Mouse (Mus musculus): ENCODE measurements around the gene Uap1. TPM values are rescaled to one million over a fixed set of nuclear protein-coding genes. Genes with fewer than 3 reads are reported as not detected.

Gene Uap1
- polyA plus RNA-seq, 1 experiment from 2014 or later: 58.9 TPM

DNA sequence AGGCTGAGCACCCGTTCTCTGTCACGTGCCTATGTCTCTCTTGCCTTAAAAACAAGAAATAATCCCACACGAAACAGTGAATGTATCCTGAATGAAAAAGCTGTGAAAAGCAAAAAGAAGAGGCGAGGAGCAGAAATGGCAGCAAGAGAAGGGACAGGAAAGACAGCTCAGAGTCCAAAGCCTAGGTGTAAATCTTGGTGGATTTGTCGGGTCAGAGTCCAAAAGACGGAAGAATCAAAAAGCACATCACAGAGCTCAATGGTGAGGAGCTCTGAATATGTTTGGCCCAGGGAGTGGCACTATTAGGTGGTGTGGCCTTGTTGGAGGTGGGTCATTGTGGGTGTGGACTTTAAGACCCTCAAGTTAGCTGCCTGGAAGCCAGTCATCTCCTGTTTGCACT is 31.6 kb upstream of the Uap1 start:
- no peak for ATAC-seq (ENCODE audit: insufficient read depth, low FRiP score)
- no peak overlapping the region for H3K9ac ChIP-seq (ENCODE audit: low read length)
- no peaks in the 10 kb centered on the region for H3K9me3 ChIP-seq (replicated peaks; ENCODE audit: control insufficient read depth, low read length)
- 93% methylated on average over 6 of the region's 6 CpGs for WGBS
- H3K36me3 ChIP-seq (ENCODE audit: control insufficient read depth, insufficient read depth, low read length): peaks cover 32% of the 10 kb centered on the region
- H3K4me3 ChIP-seq (replicated peaks; ENCODE audit: low read length): no peak overlapping the region
- no peak overlapping the region for H3K27ac ChIP-seq (ENCODE audit: low read length)
- H3K4me2 ChIP-seq (ENCODE audit: low read depth, low read length): no peak overlapping the region
- no peaks in the 10 kb centered on the region for H3K27me3 ChIP-seq (ENCODE audit: control insufficient read depth, insufficient read depth, low read length)
- no peaks in the 10 kb centered on the region for H3K4me1 ChIP-seq (ENCODE audit: control insufficient read depth, insufficient read depth, low read length)

DNA sequence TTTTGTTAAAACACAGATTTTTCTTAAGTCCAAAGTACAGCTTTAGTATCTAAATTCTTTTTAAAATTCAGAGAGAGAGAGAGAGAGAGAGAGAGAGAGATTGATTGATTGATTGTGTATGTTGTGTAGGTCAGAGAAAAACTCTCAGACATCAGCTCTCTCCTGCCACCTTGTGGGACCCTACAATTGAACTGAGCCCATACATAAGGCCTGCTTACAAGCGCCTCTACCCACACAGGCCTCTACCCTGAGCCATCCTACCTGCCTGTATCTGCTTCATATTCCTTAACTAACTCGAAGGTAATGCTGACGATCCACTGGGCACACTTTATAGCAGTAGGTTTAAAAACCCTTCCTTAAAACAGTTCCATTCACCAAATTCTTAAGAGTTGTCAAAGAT is 25.6 kb upstream of the Uap1 start:
- WGBS: 72% methylated on average over 3 of the region's 3 CpGs
- Histone ChIP-seq H3K4me2 (ENCODE audit: low read depth, low read length) (no peak overlapping the region), H3K4me1 (ENCODE audit: control insufficient read depth, insufficient read depth, low read length) (no peaks in the 10 kb centered on the region), H3K27me3 (ENCODE audit: control insufficient read depth, insufficient read depth, low read length) (no peaks in the 10 kb centered on the region), H3K27ac (ENCODE audit: low read length) (no peak overlapping the region), H3K36me3 (ENCODE audit: control insufficient read depth, insufficient read depth, low read length) (peaks cover 38% of the 10 kb centered on the region), H3K9ac (ENCODE audit: low read length) (no peak overlapping the region), H3K4me3 (replicated peaks; ENCODE audit: low read length) (no peak overlapping the region), H3K9me3 (replicated peaks; ENCODE audit: control insufficient read depth, low read length) (no peaks in the 10 kb centered on the region)
- ATAC-seq (ENCODE audit: insufficient read depth, low FRiP score): no peak

DNA sequence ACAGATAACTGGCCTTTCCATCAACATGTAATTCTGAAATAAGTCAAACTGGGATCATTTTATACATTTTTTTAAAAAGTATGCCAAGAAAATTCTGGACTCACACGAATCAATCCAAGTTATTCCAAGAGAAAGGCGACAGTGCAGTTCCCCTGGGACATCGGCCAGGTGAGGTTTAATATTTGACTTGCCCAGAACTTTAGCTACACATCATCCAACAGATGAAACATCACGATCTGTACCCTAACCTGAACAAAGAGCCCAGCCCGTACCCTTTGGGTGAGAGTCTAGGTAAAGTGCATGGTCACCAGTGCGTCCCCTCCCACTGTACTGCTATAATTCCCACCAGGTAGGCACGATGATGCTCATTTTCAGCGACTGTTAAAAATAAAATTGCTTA is 21.5 kb upstream of the Uap1 start:
- ATAC-seq (ENCODE audit: insufficient read depth, low FRiP score): no peak
- Histone ChIP-seq H3K36me3 (ENCODE audit: control insufficient read depth, insufficient read depth, low read length) (peaks cover 53% of the 10 kb centered on the region), H3K27ac (ENCODE audit: low read length) (no peak overlapping the region), H3K4me2 (ENCODE audit: low read depth, low read length) (no peak overlapping the region), H3K4me1 (ENCODE audit: control insufficient read depth, insufficient read depth, low read length) (no peaks in the 10 kb centered on the region), H3K4me3 (replicated peaks; ENCODE audit: low read length) (no peak overlapping the region), H3K9me3 (replicated peaks; ENCODE audit: control insufficient read depth, low read length) (no peaks in the 10 kb centered on the region), H3K27me3 (ENCODE audit: control insufficient read depth, insufficient read depth, low read length) (no peaks in the 10 kb centered on the region), H3K9ac (ENCODE audit: low read length) (no peak overlapping the region)
- 95% methylated on average over 8 of the region's 8 CpGs for WGBS

DNA sequence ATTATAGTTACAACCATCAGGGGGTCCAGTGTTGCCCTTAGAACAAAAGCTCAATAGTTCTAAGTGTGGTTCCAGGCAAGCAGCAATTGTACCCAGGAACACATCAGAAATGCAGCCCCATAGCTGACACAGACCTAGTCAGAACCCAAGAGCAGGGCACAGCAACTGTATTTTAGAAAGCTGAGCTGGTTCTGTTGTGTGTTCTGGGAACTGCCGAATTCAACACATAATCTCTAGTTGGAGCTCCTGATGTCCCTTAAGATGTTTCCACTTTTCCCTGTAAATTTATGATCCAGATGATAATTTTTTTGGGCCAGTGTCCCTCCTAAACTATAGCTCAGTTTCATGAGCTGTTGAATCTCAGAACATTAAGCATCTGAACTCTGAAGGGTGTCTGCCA is 17.2 kb upstream of the Uap1 start:
- Histone ChIP-seq H3K36me3 (ENCODE audit: control insufficient read depth, insufficient read depth, low read length) (peaks cover 28% of the 10 kb centered on the region; the same call in 1 of the 2 replicates), H3K4me2 (ENCODE audit: low read depth, low read length) (no peak overlapping the region), H3K4me1 (ENCODE audit: control insufficient read depth, insufficient read depth, low read length) (no peaks in the 10 kb centered on the region), H3K4me3 (replicated peaks; ENCODE audit: low read length) (no peak overlapping the region), H3K27ac (ENCODE audit: low read length) (no peak overlapping the region), H3K9me3 (replicated peaks; ENCODE audit: control insufficient read depth, low read length) (no peaks in the 10 kb centered on the region), H3K9ac (ENCODE audit: low read length) (no peak overlapping the region), H3K27me3 (ENCODE audit: control insufficient read depth, insufficient read depth, low read length) (no peaks in the 10 kb centered on the region)
- 90% methylated on average over 1 of the region's 1 CpGs for WGBS
- no peak for ATAC-seq (ENCODE audit: insufficient read depth, low FRiP score)

DNA sequence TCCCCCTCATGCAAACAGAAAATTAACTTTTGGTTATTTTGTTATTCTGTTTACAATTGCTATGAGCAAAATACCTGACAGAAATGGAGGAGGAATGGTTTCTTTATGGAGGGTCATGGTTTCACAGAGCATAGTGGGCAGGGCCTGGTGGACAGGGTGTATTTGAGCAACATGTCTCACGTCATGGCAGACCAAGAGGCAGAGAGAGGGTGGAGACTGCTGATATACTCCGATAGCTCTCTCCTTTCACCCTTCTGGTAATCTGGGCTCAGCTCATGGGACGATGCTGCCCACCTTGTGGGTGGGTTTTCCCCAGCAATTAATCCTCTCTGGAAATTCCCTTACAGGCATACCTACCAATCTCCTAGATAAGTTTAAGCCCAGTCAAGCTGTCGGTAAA is 15.5 kb upstream of the Uap1 start:
- no peak overlapping the region for H3K4me3 ChIP-seq (replicated peaks; ENCODE audit: low read length)
- no peaks in the 10 kb centered on the region for H3K4me1 ChIP-seq (ENCODE audit: control insufficient read depth, insufficient read depth, low read length)
- no peak overlapping the region for H3K9ac ChIP-seq (ENCODE audit: low read length)
- no peaks in the 10 kb centered on the region for H3K27me3 ChIP-seq (ENCODE audit: control insufficient read depth, insufficient read depth, low read length)
- no peak for ATAC-seq (ENCODE audit: insufficient read depth, low FRiP score)
- WGBS: 53% methylated on average over 4 of the region's 4 CpGs
- no peak overlapping the region for H3K27ac ChIP-seq (ENCODE audit: low read length)
- peaks cover 21% of the 10 kb centered on the region; the same call in 1 of the 2 replicates for H3K36me3 ChIP-seq (ENCODE audit: control insufficient read depth, insufficient read depth, low read length)
- no peak overlapping the region for H3K4me2 ChIP-seq (ENCODE audit: low read depth, low read length)
- H3K9me3 ChIP-seq (replicated peaks; ENCODE audit: control insufficient read depth, low read length): no peaks in the 10 kb centered on the region

DNA sequence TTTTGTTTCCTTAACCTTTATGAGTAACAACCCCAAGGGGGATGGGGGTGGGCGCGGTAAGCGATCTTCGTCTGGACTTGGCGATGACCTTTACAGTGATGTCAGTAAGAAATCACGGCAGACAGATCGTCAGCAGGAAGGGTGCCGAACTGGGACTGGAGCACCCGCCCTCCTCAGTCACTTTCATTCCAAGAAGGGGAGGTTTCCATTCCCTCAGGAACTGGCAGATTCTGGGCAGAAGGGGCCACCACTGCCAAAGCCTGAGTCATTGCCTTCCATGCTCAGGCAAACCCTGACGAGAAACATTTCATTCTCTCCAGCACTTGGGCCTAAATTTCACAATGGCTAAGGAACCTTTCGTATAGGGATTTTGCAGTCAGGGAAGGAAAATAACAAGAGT is 13.8 kb upstream of the Uap1 start:
- H3K4me2 ChIP-seq (ENCODE audit: low read depth, low read length): no peak overlapping the region
- H3K9ac ChIP-seq (ENCODE audit: low read length): no peak overlapping the region
- H3K4me3 ChIP-seq (replicated peaks; ENCODE audit: low read length): no peak overlapping the region
- H3K27ac ChIP-seq (ENCODE audit: low read length): no peak overlapping the region
- H3K36me3 ChIP-seq (ENCODE audit: control insufficient read depth, insufficient read depth, low read length): peaks cover 10% of the 10 kb centered on the region; the same call in 1 of the 2 replicates
- ATAC-seq (ENCODE audit: insufficient read depth, low FRiP score): no peak
- no peaks in the 10 kb centered on the region for H3K9me3 ChIP-seq (replicated peaks; ENCODE audit: control insufficient read depth, low read length)
- no peaks in the 10 kb centered on the region for H3K4me1 ChIP-seq (ENCODE audit: control insufficient read depth, insufficient read depth, low read length)
- H3K27me3 ChIP-seq (ENCODE audit: control insufficient read depth, insufficient read depth, low read length): no peaks in the 10 kb centered on the region
- WGBS: 62% methylated on average over 11 of the region's 11 CpGs

DNA sequence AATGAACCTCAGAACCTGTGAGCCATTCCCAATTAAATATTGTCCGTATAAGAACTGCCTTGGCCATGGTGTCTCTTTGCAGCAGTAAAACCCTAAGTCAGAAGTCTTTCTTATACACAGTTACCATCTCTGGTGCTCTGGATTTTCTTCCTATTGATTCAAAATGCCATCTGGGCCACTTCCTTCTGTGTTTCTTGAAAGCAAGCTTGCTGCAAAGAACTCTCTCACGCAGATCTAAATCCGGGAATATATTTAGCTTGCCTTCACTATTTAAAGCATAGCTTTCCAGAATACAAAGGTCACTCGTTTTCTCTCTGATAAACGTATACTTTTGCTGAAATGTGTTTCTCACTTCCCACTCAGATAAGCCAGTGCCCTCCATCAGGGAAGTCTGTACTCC is 11.8 kb upstream of the Uap1 start:
- Histone ChIP-seq H3K4me2 (ENCODE audit: low read depth, low read length) (no peak overlapping the region), H3K9me3 (replicated peaks; ENCODE audit: control insufficient read depth, low read length) (no peaks in the 10 kb centered on the region), H3K4me1 (ENCODE audit: control insufficient read depth, insufficient read depth, low read length) (no peaks in the 10 kb centered on the region), H3K9ac (ENCODE audit: low read length) (no peak overlapping the region), H3K27me3 (ENCODE audit: control insufficient read depth, insufficient read depth, low read length) (no peaks in the 10 kb centered on the region), H3K4me3 (replicated peaks; ENCODE audit: low read length) (no peak overlapping the region), H3K36me3 (ENCODE audit: control insufficient read depth, insufficient read depth, low read length) (no peaks in the 10 kb centered on the region), H3K27ac (ENCODE audit: low read length) (no peak overlapping the region)
- ATAC-seq (ENCODE audit: insufficient read depth, low FRiP score): no peak
- WGBS: 72% methylated on average over 5 of the region's 5 CpGs

DNA sequence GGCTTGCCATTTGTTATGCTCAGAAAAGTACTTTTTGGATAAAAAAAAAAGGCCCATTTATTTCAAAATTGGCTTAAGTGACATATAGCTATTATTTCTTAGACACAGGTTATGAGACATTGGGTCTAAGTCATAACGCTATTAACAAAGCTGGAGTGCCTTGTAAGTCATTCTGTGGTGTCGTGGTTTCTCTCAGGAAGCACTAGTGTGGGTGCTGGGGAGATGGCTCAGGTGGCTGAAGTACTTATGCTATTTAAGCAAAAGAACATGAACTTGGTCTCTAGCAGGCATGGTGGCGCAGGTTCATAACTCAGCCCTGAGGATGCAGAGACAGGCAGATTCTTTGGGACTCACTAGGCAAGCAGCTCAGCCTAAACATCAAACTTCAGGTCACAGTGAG is 10.4 kb upstream of the Uap1 start:
- WGBS: 85% methylated on average over 3 of the region's 3 CpGs
- no peaks in the 10 kb centered on the region for H3K27me3 ChIP-seq (ENCODE audit: control insufficient read depth, insufficient read depth, low read length)
- no peak for ATAC-seq (ENCODE audit: insufficient read depth, low FRiP score)
- H3K27ac ChIP-seq (ENCODE audit: low read length): no peak overlapping the region
- H3K4me1 ChIP-seq (ENCODE audit: control insufficient read depth, insufficient read depth, low read length): no peaks in the 10 kb centered on the region
- H3K36me3 ChIP-seq (ENCODE audit: control insufficient read depth, insufficient read depth, low read length): no peaks in the 10 kb centered on the region
- no peaks in the 10 kb centered on the region for H3K9me3 ChIP-seq (replicated peaks; ENCODE audit: control insufficient read depth, low read length)
- no peak overlapping the region for H3K4me2 ChIP-seq (ENCODE audit: low read depth, low read length)
- no peak overlapping the region for H3K9ac ChIP-seq (ENCODE audit: low read length)
- H3K4me3 ChIP-seq (replicated peaks; ENCODE audit: low read length): no peak overlapping the region

DNA sequence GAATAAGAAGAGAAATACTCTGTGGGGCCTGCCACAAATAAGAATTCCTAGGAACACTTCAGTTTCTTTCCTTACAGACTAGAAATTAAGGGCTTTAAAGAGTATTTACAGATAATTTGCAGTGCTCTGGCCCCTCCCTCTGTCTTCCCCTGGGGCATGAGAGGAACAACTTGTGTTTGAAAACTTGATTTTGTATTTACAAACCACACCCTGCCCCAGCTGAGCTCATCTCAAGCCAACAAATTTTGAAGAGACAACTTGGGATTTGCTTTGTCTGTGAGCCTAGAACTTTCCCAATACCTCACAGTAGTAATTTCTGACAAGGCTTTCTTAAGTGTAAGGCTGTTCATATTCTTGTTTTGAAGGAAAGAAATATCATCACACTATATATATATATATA is 7.9 kb upstream of the Uap1 start:
- no peak for ATAC-seq (ENCODE audit: insufficient read depth, low FRiP score)

DNA sequence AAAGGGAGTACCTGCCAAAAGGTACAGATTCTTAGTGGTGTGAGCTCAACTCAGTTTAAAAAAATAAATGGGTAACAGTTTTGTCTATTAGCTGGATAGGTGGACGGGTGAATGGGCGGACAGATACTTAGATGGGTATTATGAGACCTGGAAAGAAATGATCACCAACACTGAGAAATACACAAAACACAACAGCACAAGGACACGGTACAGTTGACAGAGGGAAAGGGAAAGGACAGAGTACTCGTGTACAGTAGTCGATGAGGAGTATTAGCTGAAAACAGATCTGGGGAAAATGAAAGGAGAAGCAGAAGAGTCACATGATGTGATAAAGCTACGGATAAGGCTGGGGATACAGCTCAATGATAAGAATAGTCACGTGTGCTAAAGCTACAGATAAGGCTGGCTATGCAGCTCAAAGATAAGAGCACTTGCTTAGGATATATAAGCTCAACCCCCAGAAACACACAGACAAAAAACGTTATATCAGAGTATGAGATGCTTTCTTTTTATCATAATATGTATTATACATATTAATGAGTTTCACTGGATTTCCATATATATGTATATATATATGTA is 2.0 kb upstream of the Uap1 start:
- no peak overlapping the region for H3K9ac ChIP-seq (ENCODE audit: low read length)
- H3K27ac ChIP-seq (ENCODE audit: low read length): no peak overlapping the region
- no peaks in the 10 kb centered on the region for H3K36me3 ChIP-seq (ENCODE audit: control insufficient read depth, insufficient read depth, low read length)
- H3K4me1 ChIP-seq (ENCODE audit: control insufficient read depth, insufficient read depth, low read length): peaks cover 7% of the 10 kb centered on the region; the same call in 1 of the 2 replicates
- 70% methylated on average over 8 of the region's 8 CpGs for WGBS
- no peak for ATAC-seq (ENCODE audit: insufficient read depth, low FRiP score)
- H3K4me2 ChIP-seq (ENCODE audit: low read depth, low read length): no peak overlapping the region
- no peak overlapping the region for H3K4me3 ChIP-seq (replicated peaks; ENCODE audit: low read length)
- no peaks in the 10 kb centered on the region for H3K27me3 ChIP-seq (ENCODE audit: control insufficient read depth, insufficient read depth, low read length)
- H3K9me3 ChIP-seq (replicated peaks; ENCODE audit: control insufficient read depth, low read length): no peaks in the 10 kb centered on the region

More for the DNA sequence above, 7.9 kb upstream of the Uap1 start:
- no peaks in the 10 kb centered on the region for H3K36me3 ChIP-seq (ENCODE audit: control insufficient read depth, insufficient read depth, low read length)
- no peaks in the 10 kb centered on the region for H3K4me1 ChIP-seq (ENCODE audit: control insufficient read depth, insufficient read depth, low read length)
- no peak overlapping the region for H3K27ac ChIP-seq (ENCODE audit: low read length)
- H3K27me3 ChIP-seq (ENCODE audit: control insufficient read depth, insufficient read depth, low read length): no peaks in the 10 kb centered on the region
- H3K4me2 ChIP-seq (ENCODE audit: low read depth, low read length): no peak overlapping the region
- H3K9me3 ChIP-seq (replicated peaks; ENCODE audit: control insufficient read depth, low read length): no peaks in the 10 kb centered on the region
- H3K9ac ChIP-seq (ENCODE audit: low read length): no peak overlapping the region
- no peak overlapping the region for H3K4me3 ChIP-seq (replicated peaks; ENCODE audit: low read length)

Measured in stomach, embryonic 16.5 days (tissue).